Mouse (Mus musculus): ENCODE measurements around the gene Cpeb1.

DNA sequence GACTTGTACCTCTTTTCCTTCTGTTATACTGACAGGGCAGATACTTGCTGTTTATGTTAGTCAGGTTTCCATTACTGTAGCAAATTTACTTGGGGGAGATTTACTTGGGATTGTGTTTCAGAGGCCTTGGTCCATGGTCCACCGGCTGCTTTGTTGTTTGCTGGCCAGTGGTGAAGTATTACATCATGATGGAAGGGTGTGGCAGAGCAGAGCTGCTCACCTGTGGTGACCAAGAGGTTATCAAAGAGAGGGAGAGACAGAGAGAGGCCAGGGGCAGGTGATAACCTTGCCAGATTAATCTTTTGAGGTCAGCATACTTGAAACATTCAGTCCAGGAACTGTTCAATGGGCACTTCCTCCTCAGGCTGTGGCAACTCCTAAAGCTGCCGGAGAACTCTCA lies 45.8 kb upstream of the Cpeb1 start:
- no peak for TF ChIP-seq GATA1 (IDR thresholded peaks at IDR 0.05; ENCODE audit: low read length)
- TF ChIP-seq TAL1 (IDR thresholded peaks at IDR 0.05; ENCODE audit: low read length), result no peak
